Mouse (Mus musculus) brain, embryonic 18.5 days (tissue): ENCODE measurements around the gene Tnip1.

Experiments
- DNase-seq: peaks from one replicate; pipeline ENCODE4 v3.0.0-alpha.2; 2012; ENCODE audit warnings: low read depth, low spot score

Tnip1 gene

GRCm38 (mm10) chr11:54879922-54880321, 82.8 kb downstream of the Tnip1 start:
- no peak for DNase-seq

- no peak for DNase-seq
Measured at GRCm38 (mm10) chr11:54879434-54879833, 83.3 kb downstream of the Tnip1 start.

GRCm38 (mm10) chr11:54878893-54879292, 83.8 kb downstream of the Tnip1 start:
- DNase-seq, result no peak

GRCm38 (mm10) chr11:54876031-54876430, 86.7 kb downstream of the Tnip1 start:
- DNase-seq, result no peak

- no peak for DNase-seq
Measured at GRCm38 (mm10) chr11:54871831-54872537, 90.7 kb downstream of the Tnip1 start.

GRCm38 (mm10) chr11:54869318-54869717, 93.4 kb downstream of the Tnip1 start:
- DNase-seq, result no peak

GRCm38 (mm10) chr11:54868445-54868844, 94.3 kb downstream of the Tnip1 start:
- no peak for DNase-seq

GRCm38 (mm10) chr11:54867903-54868434, 94.7 kb downstream of the Tnip1 start:
- DNase-seq, result no peak

- DNase-seq, result no peak
Measured at GRCm38 (mm10) chr11:54867049-54867385, 95.7 kb downstream of the Tnip1 start.

- peak; percentile 74 for DNase-seq
Measured at GRCm38 (mm10) chr11:54866119-54867048, 96.3 kb downstream of the Tnip1 start, which contains the start of gene Hint1. Gene Hint1 (plus strand): TSS chr11:54866383.

GRCm38 (mm10) chr11:54865330-54866085, 97.2 kb downstream of the Tnip1 start:
- DNase-seq, result no peak

GRCm38 (mm10) chr11:54862621-54863520, 99.8 kb downstream of the Tnip1 start:
- no peak for DNase-seq

GRCm38 (mm10) chr11:54861471-54862420, 101.0 kb downstream of the Tnip1 start:
- DNase-seq, result no peak
